Mouse (Mus musculus): Measurements from ENCODE around the gene Caap1. TPM values are rescaled to one million over a fixed set of nuclear protein-coding genes. Genes with fewer than 3 reads are reported as not detected.
A peak's percentile ranks its signal among the peaks of the same experiment; 100 is the strongest.

Gene Caap1
- 25.7 and 26.5 TPM in 2 replicates for polyA plus RNA-seq (2016; fragmentation: Nextera tagmentation; extraction: Ambion mirVana)

- peak; percentile 96 for DNase-seq (ENCODE audit: low spot score)
- no peaks in the 10 kb centered on the region for H3K9me3 ChIP-seq
- peaks cover 19% of the 10 kb centered on the region for H3K4me1 ChIP-seq (replicated peaks)
- H3K36me3 ChIP-seq, result no peaks in the 10 kb centered on the region
- H3K27me3 ChIP-seq (ENCODE audit: insufficient read depth, poor library complexity, severe bottlenecking), result no peaks in the 10 kb centered on the region
- peak within 1 kb of the TSS; percentile 95 for H3K4me3 ChIP-seq
- peak within 1 kb of the TSS; percentile 92 for H3K27ac ChIP-seq
- WGBS, result 1% methylated on average over 83 of the region's 83 CpGs
Observed at GRCm38 (mm10) chr4:94556265-94557054, at the start of gene Caap1, which contains the start of gene Gm10306. Gene Caap1, minus strand, starts transcription at chr4:94556796. Gene Gm10306, plus strand, starts transcription at chr4:94556546.

DNA sequence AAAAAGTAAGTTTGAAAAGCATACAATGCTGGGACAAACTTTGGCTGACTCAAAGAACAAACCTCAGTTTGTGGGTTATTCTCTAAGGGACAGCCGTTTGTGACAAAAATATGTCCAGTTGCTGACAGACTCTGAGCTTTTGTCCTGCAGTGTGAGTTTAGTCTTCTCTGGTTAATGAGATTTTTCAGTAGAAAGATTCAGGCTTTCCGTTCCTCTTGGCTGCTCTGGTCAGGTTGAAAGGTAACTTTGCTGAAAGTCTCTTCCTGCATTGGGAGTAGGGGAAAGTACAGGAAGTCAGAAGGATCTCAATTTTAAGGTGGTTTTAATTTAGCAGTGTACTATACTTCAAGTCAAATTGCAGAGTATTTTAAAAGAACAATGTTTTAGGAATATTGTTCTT lies 49.0 kb upstream of the Caap1 start:
- Histone ChIP-seq H3K27me3 (ENCODE audit: insufficient read depth, poor library complexity, severe bottlenecking) (no peaks in the 10 kb centered on the region), H3K9me3 (no peaks in the 10 kb centered on the region), H3K4me3 (no peak overlapping the region), H3K36me3 (no peaks in the 10 kb centered on the region), H3K27ac (no peak overlapping the region), H3K4me1 (replicated peaks) (peaks cover 19% of the 10 kb centered on the region)
- no peak for DNase-seq (ENCODE audit: low spot score)
- WGBS, result 92% methylated on average over 2 of the region's 2 CpGs

- WGBS, result 91% methylated on average over 2 of the region's 2 CpGs
- no peaks in the 10 kb centered on the region for H3K9me3 ChIP-seq
- H3K27me3 ChIP-seq (ENCODE audit: insufficient read depth, poor library complexity, severe bottlenecking), result no peaks in the 10 kb centered on the region
- no peak overlapping the region for H3K27ac ChIP-seq
- peak overlapping the region; percentile 95; the same call in 1 of the 2 replicates for H3K4me3 ChIP-seq
- peaks cover 20% of the 10 kb centered on the region for H3K4me1 ChIP-seq (replicated peaks)
- DNase-seq (ENCODE audit: low spot score), result no peak
- H3K36me3 ChIP-seq, result no peaks in the 10 kb centered on the region
Observed at GRCm38 (mm10) chr4:94604452-94605019, 47.9 kb upstream of the Caap1 start.

DNA sequence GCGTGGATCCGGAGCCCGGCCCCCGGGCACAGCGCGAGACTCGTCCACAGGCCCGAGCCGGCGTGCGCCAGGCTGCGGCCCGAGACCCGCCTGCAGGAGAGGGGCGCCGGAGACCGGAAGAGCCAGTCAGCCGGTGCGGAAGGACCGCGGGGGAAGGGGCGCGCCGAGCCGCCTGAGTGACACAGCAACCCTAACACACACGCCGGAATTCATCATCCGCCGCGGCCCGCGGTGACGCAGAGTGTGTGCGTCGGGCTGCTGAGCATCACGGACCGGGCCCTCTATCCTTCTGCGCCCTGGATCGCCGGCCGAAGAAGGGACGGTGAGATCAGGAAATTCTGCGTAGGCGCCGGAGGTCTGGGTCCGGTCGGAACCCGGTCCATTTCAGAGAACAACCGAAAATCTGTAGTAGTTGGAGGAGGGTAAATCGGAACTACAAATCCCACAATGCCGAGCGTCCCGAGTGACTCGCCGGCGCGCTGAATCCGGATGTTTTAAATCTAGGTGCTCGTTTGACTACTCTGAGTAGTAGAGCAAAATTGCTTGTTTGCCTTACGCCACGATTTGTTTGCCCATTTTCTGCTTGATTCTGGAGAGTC lies 46.5 kb upstream of the Caap1 start, which contains the start of gene Plaa:
Gene Plaa (minus strand): TSS at position 214 of the 599 bp plus-strand sequence.
- WGBS, result under 1% methylated on average over 61 of the region's 61 CpGs
- peaks cover 2% of the 10 kb centered on the region; the same call in 1 of the 2 replicates for H3K36me3 ChIP-seq
- DNase-seq (ENCODE audit: low spot score), result peak; percentile 92
- no peaks in the 10 kb centered on the region for H3K9me3 ChIP-seq
- peaks cover 20% of the 10 kb centered on the region for H3K4me1 ChIP-seq (replicated peaks)
- no peaks in the 10 kb centered on the region for H3K27me3 ChIP-seq (ENCODE audit: insufficient read depth, poor library complexity, severe bottlenecking)
- peak within 1 kb of the TSS; percentile 95 for H3K4me3 ChIP-seq
- H3K27ac ChIP-seq, result peak within 1 kb of the TSS; percentile 96

- under 1% methylated on average over 33 of the region's 33 CpGs for WGBS
- Histone ChIP-seq H3K9me3 (no peaks in the 10 kb centered on the region), H3K4me3 (peak overlapping the region; percentile 95), H3K36me3 (peaks cover 2% of the 10 kb centered on the region; the same call in 1 of the 2 replicates), H3K4me1 (replicated peaks) (peaks cover 20% of the 10 kb centered on the region), H3K27me3 (ENCODE audit: insufficient read depth, poor library complexity, severe bottlenecking) (no peaks in the 10 kb centered on the region), H3K27ac (peak overlapping the region; percentile 96)
- no peak for DNase-seq (ENCODE audit: low spot score)
Observed at GRCm38 (mm10) chr4:94602496-94603030, 46.0 kb upstream of the Caap1 start.

- peaks cover 20% of the 10 kb centered on the region for H3K4me1 ChIP-seq (replicated peaks)
- peak overlapping the region; percentile 95; the same call in 1 of the 2 replicates for H3K4me3 ChIP-seq
- H3K27ac ChIP-seq, result no peak overlapping the region
- no peaks in the 10 kb centered on the region for H3K27me3 ChIP-seq (ENCODE audit: insufficient read depth, poor library complexity, severe bottlenecking)
- H3K36me3 ChIP-seq, result peaks cover 2% of the 10 kb centered on the region; the same call in 1 of the 2 replicates
- DNase-seq (ENCODE audit: low spot score), result no peak
- WGBS, result 90% methylated on average over 4 of the region's 4 CpGs
- H3K9me3 ChIP-seq, result no peaks in the 10 kb centered on the region
Observed at GRCm38 (mm10) chr4:94601395-94601794, 44.8 kb upstream of the Caap1 start.

DNA sequence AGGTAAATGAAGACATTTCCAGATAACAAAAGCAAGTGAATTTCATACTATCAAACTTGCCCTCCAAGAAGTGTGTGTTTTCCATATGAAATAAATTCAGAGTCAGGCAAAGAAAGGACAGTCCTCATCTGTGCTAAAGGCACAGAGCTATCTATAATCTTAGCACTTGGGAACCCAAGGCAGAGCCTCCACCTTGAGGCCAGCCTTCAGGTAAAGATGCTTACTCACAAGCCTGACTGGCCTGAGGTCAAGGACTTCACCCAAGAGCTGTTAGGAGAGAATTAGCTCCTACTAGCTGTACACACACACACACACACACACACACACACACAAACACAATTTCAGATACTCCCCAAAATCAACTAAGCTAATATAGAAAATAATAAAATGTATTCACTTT lies 36.1 kb upstream of the Caap1 start:
- Histone ChIP-seq H3K27ac (no peak overlapping the region), H3K36me3 (0 out of 2 replicates have a peak, but pooled peaks cover 3% of the 10 kb centered on the region), H3K4me1 (replicated peaks) (no peaks in the 10 kb centered on the region), H3K27me3 (ENCODE audit: insufficient read depth, poor library complexity, severe bottlenecking) (no peaks in the 10 kb centered on the region), H3K9me3 (no peaks in the 10 kb centered on the region), H3K4me3 (no peak overlapping the region)
- DNase-seq (ENCODE audit: low spot score), result no peak

GRCm38 (mm10) chr4:94591765-94592381 lies 35.3 kb upstream of the Caap1 start:
- no peaks in the 10 kb centered on the region for H3K9me3 ChIP-seq
- no peaks in the 10 kb centered on the region for H3K27me3 ChIP-seq (ENCODE audit: insufficient read depth, poor library complexity, severe bottlenecking)
- no peak overlapping the region for H3K27ac ChIP-seq
- H3K4me3 ChIP-seq, result no peak overlapping the region
- WGBS, result 87% methylated on average over 4 of the region's 4 CpGs
- H3K36me3 ChIP-seq, result peaks cover 7% of the 10 kb centered on the region; the same call in 1 of the 2 replicates
- H3K4me1 ChIP-seq (replicated peaks), result no peaks in the 10 kb centered on the region
- no peak for DNase-seq (ENCODE audit: low spot score)

DNA sequence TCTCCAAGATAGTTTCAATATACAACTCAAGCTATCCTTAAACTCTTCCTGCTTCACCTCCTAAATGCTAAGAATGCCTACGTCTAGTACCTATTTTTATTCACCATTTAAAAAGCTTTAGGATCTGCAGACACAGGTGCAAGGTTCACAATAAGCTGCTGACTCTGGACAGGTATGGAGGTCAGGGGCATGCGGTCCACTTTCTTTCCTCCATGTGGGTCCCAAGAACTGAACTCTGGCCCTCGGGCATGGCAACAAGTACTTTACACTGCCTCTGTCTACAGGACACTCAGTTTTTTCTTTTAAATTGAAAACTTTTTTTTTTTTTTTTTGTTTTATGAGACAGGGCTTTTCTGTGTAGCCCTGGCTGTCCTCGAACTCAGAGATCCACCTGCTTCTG lies 16.1 kb upstream of the Caap1 start:
- 91% methylated on average over 4 of the region's 4 CpGs for WGBS

DNA sequence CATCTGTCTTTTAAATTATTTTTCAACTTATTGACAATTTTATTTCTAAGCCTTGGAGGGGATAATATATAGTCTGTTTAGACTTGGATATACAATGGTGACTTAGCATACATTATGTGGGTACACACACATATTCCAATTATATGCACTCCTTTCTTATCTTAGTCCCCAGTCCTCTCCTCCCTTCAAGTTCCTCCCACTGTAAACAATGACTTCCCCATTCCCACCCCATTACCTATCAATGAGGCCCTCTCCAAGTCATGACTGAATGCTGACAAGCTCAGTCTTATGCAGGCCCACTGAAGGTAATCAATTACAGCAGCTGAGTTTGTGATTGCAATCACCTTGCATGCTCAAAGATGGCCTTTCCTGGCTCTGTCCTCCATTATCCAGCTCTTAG lies 7.7 kb upstream of the Caap1 start:
- Histone ChIP-seq H3K27me3 (ENCODE audit: insufficient read depth, poor library complexity, severe bottlenecking) (no peaks in the 10 kb centered on the region), H3K36me3 (peaks cover 24% of the 10 kb centered on the region), H3K4me3 (no peak overlapping the region), H3K4me1 (replicated peaks) (peaks cover 7% of the 10 kb centered on the region), H3K27ac (no peak overlapping the region), H3K9me3 (no peaks in the 10 kb centered on the region)
- no peak for DNase-seq (ENCODE audit: low spot score)

More for the DNA sequence above, 16.1 kb upstream of the Caap1 start:
- Histone ChIP-seq H3K36me3 (peaks cover 82% of the 10 kb centered on the region), H3K27me3 (ENCODE audit: insufficient read depth, poor library complexity, severe bottlenecking) (no peaks in the 10 kb centered on the region), H3K4me3 (no peak overlapping the region), H3K4me1 (replicated peaks) (no peaks in the 10 kb centered on the region), H3K27ac (no peak overlapping the region), H3K9me3 (no peaks in the 10 kb centered on the region)
- no peak for DNase-seq (ENCODE audit: low spot score)

- Histone ChIP-seq H3K9me3 (no peaks in the 10 kb centered on the region), H3K4me3 (no peak overlapping the region), H3K4me1 (replicated peaks) (peaks cover 8% of the 10 kb centered on the region), H3K27ac (no peak overlapping the region), H3K27me3 (ENCODE audit: insufficient read depth, poor library complexity, severe bottlenecking) (no peaks in the 10 kb centered on the region), H3K36me3 (peaks cover 6% of the 10 kb centered on the region; the same call in 1 of the 2 replicates)
- DNase-seq (ENCODE audit: low spot score), result no peak
- 78% methylated on average over 7 of the region's 7 CpGs for WGBS
Observed at GRCm38 (mm10) chr4:94561954-94562648, 5.5 kb upstream of the Caap1 start.

- Histone ChIP-seq H3K27me3 (ENCODE audit: insufficient read depth, poor library complexity, severe bottlenecking) (no peaks in the 10 kb centered on the region), H3K4me3 (no peak overlapping the region), H3K4me1 (replicated peaks) (peaks cover 13% of the 10 kb centered on the region), H3K36me3 (no peaks in the 10 kb centered on the region), H3K27ac (no peak overlapping the region), H3K9me3 (no peaks in the 10 kb centered on the region)
- 87% methylated on average over 1 of the region's 1 CpGs for WGBS
- DNase-seq (ENCODE audit: low spot score), result no peak
Observed at GRCm38 (mm10) chr4:94560316-94560715, 3.7 kb upstream of the Caap1 start.

All from hindbrain, embryonic 10.5 days (tissue).